Mouse (Mus musculus) embryonic facial prominence, embryonic 14.5 days (tissue): ENCODE results near the gene Heg1. TPM values are rescaled to one million over a fixed set of nuclear protein-coding genes. Genes with fewer than 3 reads are reported as not detected.
A peak's percentile ranks its signal among the peaks of the same experiment; 100 is the strongest.

Experiments
- ATAC-seq: fragments of 200-750 bp; cut with Nextera tagmentation; 2 replicates; pipeline ENCODE4 v1.8.0; 2017; ENCODE audit warnings: low read depth, moderate number of reproducible peaks, moderate TSS enrichment
- DNase-seq: peaks from one replicate; pipeline ENCODE4 v3.0.0-alpha.2; 2015; ENCODE audit warnings: low spot score
- H3K27ac ChIP-seq: fragments of 300-500 bp; sonication (generic); replicated peaks from 2 replicates; pipeline ENCODE4 v1.5.1; 2014; ENCODE audit warnings: low read depth, mild to moderate bottlenecking, low read length, moderate library complexity
- H3K27me3 ChIP-seq: fragments of 300-500 bp; sonication (generic); replicated peaks from 2 replicates; pipeline ENCODE4 v1.6.1; 2014; ENCODE audit warnings: low read length; ENCODE audit not compliant: control insufficient read depth, insufficient read depth
- H3K36me3 ChIP-seq: fragments of 300-500 bp; sonication (generic); 2 replicates; pipeline ENCODE4 v1.6.1; 2014; ENCODE audit warnings: low read length, mixed read lengths; ENCODE audit not compliant: control insufficient read depth, insufficient read depth
- H3K4me1 ChIP-seq: fragments of 300-500 bp; sonication (generic); 2 replicates; pipeline ENCODE4 v1.6.1; 2014; ENCODE audit warnings: antibody characterized with exemption, low read length; ENCODE audit not compliant: control insufficient read depth, insufficient read depth
- H3K4me2 ChIP-seq: fragments of 300-500 bp; sonication (generic); 2 replicates; pipeline ENCODE4 v1.6.1; 2014; ENCODE audit warnings: low read depth, mild to moderate bottlenecking, low read length, moderate library complexity, mixed read lengths
- H3K4me3 ChIP-seq: fragments of 300-500 bp; sonication (generic); 2 replicates; pipeline ENCODE4 v1.5.1; 2014; ENCODE audit warnings: low read depth, mild to moderate bottlenecking, low read length
- H3K9ac ChIP-seq: fragments of 300-500 bp; sonication (generic); 2 replicates; pipeline ENCODE4 v1.6.1; 2014; ENCODE audit warnings: low read depth, mild to moderate bottlenecking, low read length, moderate library complexity, mixed read lengths
- H3K9me3 ChIP-seq: fragments of 300-500 bp; sonication (generic); 2 replicates; pipeline ENCODE4 v1.6.1; 2016; ENCODE audit warnings: low read length; ENCODE audit not compliant: control insufficient read depth
- WGBS: fragments of 180-500 bp; shearing (Covaris S2); extraction: QIAGEN DNeasy Blood & Tissue Kit; methylation state at CpG from one replicate; pipeline ENCODE4 v1.1.7; 2014; 5-methylcytosine and 5-hydroxymethylcytosine counted together
- polyA plus RNA-seq: library from polyadenylated mRNA; unstranded; fragments of >200 nt; fragmentation: Nextera tagmentation; extraction: Ambion mirVana; gene quantifications from 2 replicates; pipeline ENCODE4 v1.2.1, GENCODE M21; 2014

Heg1 gene
- polyA plus RNA-seq, 1 experiment from 2014 or later, result 24.6 TPM

GRCm38 (mm10) chr16:33732237-33732749 is 48.1 kb downstream of the Heg1 start:
- no peak for ATAC-seq
- WGBS, result 79% methylated on average over 6 of the region's 6 CpGs
- no peaks in the 10 kb centered on the region for H3K27me3 ChIP-seq
- no peak for DNase-seq
- H3K4me3 ChIP-seq, result no peak overlapping the region
- no peaks in the 10 kb centered on the region for H3K9me3 ChIP-seq
- no peak overlapping the region for H3K4me2 ChIP-seq
- H3K9ac ChIP-seq, result no peak overlapping the region
- peaks cover 20% of the 10 kb centered on the region; the same call in 1 of the 2 replicates for H3K36me3 ChIP-seq
- H3K4me1 ChIP-seq, result peaks cover 3% of the 10 kb centered on the region; the same call in 1 of the 2 replicates
- H3K27ac ChIP-seq, result no peak overlapping the region

- DNase-seq (no peak), ATAC-seq (no peak)
- Histone ChIP-seq H3K4me3 (no peak overlapping the region), H3K4me2 (no peak overlapping the region; the same call in 1 of the 2 replicates), H3K27ac (no peak overlapping the region), H3K27me3 (no peaks in the 10 kb centered on the region), H3K9me3 (no peaks in the 10 kb centered on the region), H3K4me1 (peaks cover 3% of the 10 kb centered on the region; the same call in 1 of the 2 replicates), H3K9ac (no peak overlapping the region), H3K36me3 (peaks cover 13% of the 10 kb centered on the region; the same call in 1 of the 2 replicates)
- WGBS, result 60% methylated on average over 15 of the region's 15 CpGs
Measured at GRCm38 (mm10) chr16:33732846-33733580, 48.8 kb downstream of the Heg1 start.

- H3K9ac ChIP-seq, result no peak overlapping the region
- H3K4me3 ChIP-seq, result no peak overlapping the region
- H3K27ac ChIP-seq, result 0 out of 2 replicates have a peak overlapping the region, but pooled peaks have one; percentile 3
- peaks cover 3% of the 10 kb centered on the region; the same call in 1 of the 2 replicates for H3K4me1 ChIP-seq
- ATAC-seq, result no peak
- WGBS, result 83% methylated on average over 6 of the region's 6 CpGs
- H3K36me3 ChIP-seq, result peaks cover 10% of the 10 kb centered on the region; the same call in 1 of the 2 replicates
- DNase-seq, result no peak
- H3K4me2 ChIP-seq, result no peak overlapping the region
- no peaks in the 10 kb centered on the region for H3K9me3 ChIP-seq
- H3K27me3 ChIP-seq, result no peaks in the 10 kb centered on the region
Measured at GRCm38 (mm10) chr16:33733864-33734263, 49.7 kb downstream of the Heg1 start.

- ATAC-seq (peak; percentile 45; the same call in 1 of the 2 replicates), DNase-seq (peak; percentile 76)
- 30% methylated on average over 10 of the region's 10 CpGs for WGBS
- H3K4me3 ChIP-seq, result no peak overlapping the region
- no peaks in the 10 kb centered on the region for H3K27me3 ChIP-seq
- H3K4me1 ChIP-seq, result peaks cover 9% of the 10 kb centered on the region; the same call in 1 of the 2 replicates
- no peak overlapping the region for H3K9ac ChIP-seq
- peaks cover 9% of the 10 kb centered on the region; the same call in 1 of the 2 replicates for H3K36me3 ChIP-seq
- no peak overlapping the region for H3K4me2 ChIP-seq
- no peaks in the 10 kb centered on the region for H3K9me3 ChIP-seq
- 0 out of 2 replicates have a peak overlapping the region, but pooled peaks have one; percentile 21 for H3K27ac ChIP-seq
Measured at GRCm38 (mm10) chr16:33734545-33734944, 50.4 kb downstream of the Heg1 start.

DNA sequence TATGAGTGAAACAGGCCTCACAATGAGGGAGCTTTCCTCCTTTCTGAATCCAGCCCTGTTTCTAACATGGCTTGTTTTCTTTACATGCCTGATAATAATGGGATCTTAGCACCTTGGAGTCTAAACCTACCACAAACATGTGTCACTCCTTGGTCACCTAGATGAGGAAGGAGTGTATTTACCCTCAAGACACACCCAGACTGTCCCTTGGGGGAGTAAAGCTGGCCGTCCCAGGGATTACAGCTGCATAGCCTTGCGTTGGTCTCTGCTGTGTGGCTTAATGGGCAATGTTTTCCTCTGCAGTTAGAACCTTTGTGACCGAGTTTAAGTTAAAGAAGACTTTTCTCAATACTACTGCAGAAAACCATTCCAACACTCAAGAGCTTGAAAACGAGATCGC is 51.1 kb downstream of the Heg1 start:
- WGBS, result 68% methylated on average over 5 of the region's 5 CpGs
- Histone ChIP-seq H3K4me3 (no peak overlapping the region), H3K27me3 (no peaks in the 10 kb centered on the region), H3K9ac (no peak overlapping the region), H3K36me3 (peaks cover 6% of the 10 kb centered on the region; the same call in 1 of the 2 replicates), H3K27ac (no peak overlapping the region), H3K9me3 (no peaks in the 10 kb centered on the region), H3K4me2 (no peak overlapping the region), H3K4me1 (peaks cover 9% of the 10 kb centered on the region; the same call in 1 of the 2 replicates)
- no peak for DNase-seq
- ATAC-seq, result no peak

GRCm38 (mm10) chr16:33735791-33736190 is 51.6 kb downstream of the Heg1 start:
- no peak for ATAC-seq
- peaks cover 6% of the 10 kb centered on the region; the same call in 1 of the 2 replicates for H3K36me3 ChIP-seq
- H3K9ac ChIP-seq, result no peak overlapping the region
- no peak overlapping the region for H3K4me3 ChIP-seq
- no peak overlapping the region for H3K4me2 ChIP-seq
- H3K9me3 ChIP-seq, result no peaks in the 10 kb centered on the region
- H3K27ac ChIP-seq, result no peak overlapping the region
- DNase-seq, result no peak
- H3K27me3 ChIP-seq, result no peaks in the 10 kb centered on the region
- H3K4me1 ChIP-seq, result peaks cover 9% of the 10 kb centered on the region; the same call in 1 of the 2 replicates
- WGBS, result 57% methylated on average over 5 of the region's 5 CpGs

DNA sequence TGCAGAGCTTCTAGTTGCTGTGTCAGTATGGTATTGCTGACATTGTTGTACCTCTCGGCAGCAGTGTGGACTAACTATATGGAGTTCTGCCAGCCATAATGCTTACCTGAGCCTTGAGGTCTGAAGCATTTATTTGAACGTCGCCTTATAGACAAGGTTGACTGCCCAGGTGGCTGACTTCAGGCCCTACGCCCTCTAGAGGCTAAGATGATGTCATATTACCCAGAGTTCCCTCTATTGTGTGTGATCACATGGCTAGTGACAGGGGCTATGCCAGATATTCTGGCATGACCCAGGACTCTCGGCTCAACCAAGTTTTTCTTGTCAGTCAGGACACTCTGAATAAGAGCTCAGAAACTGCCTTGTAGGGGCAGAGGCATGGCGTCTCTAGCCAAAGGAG is 52.6 kb downstream of the Heg1 start:
- ATAC-seq, result no peak
- H3K27ac ChIP-seq, result no peak overlapping the region
- H3K36me3 ChIP-seq, result no peaks in the 10 kb centered on the region
- no peak overlapping the region for H3K4me3 ChIP-seq
- peaks cover 11% of the 10 kb centered on the region; the same call in 1 of the 2 replicates for H3K4me1 ChIP-seq
- H3K27me3 ChIP-seq, result no peaks in the 10 kb centered on the region
- no peak overlapping the region for H3K4me2 ChIP-seq
- H3K9ac ChIP-seq, result no peak overlapping the region
- WGBS, result 81% methylated on average over 6 of the region's 6 CpGs
- no peak for DNase-seq
- H3K9me3 ChIP-seq, result no peaks in the 10 kb centered on the region

DNA sequence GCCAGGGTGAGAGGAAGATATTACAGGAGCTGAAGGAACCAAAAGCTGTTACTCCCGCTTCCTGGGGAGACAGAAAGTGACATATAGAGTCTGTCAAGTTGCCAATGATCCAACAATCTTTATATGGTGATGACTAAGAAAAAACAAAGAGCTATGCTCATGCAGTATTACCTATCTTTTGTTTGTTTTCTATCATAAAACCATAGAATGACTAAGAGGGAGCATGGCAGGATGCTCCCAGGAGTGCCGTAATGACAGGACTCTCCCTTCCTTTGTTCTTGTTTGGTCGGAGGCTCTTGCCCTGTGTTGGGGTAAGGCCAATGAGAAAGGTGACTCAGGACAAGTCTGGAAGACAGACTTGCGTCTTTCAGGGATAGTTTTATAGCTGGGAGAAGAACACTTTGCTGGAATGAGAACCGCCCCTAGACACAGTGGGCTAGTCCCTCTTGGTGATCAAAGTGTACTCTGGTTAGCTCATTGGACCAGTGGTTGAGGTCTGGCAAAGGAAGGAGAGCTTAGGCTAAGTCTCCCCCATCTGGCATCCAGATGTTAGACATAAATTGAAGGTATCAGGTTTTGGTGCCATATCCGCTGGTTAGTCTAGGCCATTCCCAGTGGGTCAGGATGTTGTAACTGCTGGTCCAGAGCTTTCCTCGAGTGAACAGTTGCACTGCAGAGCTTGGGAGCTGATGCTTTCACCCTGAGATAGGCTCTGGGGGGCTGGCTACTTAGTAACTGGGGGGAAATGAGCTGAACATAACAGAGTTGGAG is 55.0 kb downstream of the Heg1 start:
- H3K27ac ChIP-seq, result 0 out of 2 replicates have a peak overlapping the region, but pooled peaks have one; percentile 42
- peak; percentile 72 for DNase-seq
- no peak overlapping the region for H3K4me2 ChIP-seq
- no peaks in the 10 kb centered on the region for H3K27me3 ChIP-seq
- H3K9me3 ChIP-seq, result no peaks in the 10 kb centered on the region
- peak; percentile 60; the same call in 1 of the 2 replicates for ATAC-seq
- WGBS, result 45% methylated on average over 7 of the region's 7 CpGs
- no peak overlapping the region for H3K9ac ChIP-seq
- peaks cover 17% of the 10 kb centered on the region; the same call in 1 of the 2 replicates for H3K4me1 ChIP-seq
- H3K36me3 ChIP-seq, result peaks cover 16% of the 10 kb centered on the region; the same call in 1 of the 2 replicates
- H3K4me3 ChIP-seq, result no peak overlapping the region
